Mouse (Mus musculus) adrenal gland, postnatal 10 days (tissue): Measurements from ENCODE around the gene Comt. TPM values are rescaled to one million over a fixed set of nuclear protein-coding genes. Genes with fewer than 3 reads are reported as not detected.

Source experiments
- DNase-seq: peaks from one replicate; pipeline ENCODE4 v3.0.0; 2021; ENCODE audit warnings: mixed read lengths
- total RNA-seq, 2 experiments: library from RNA; stranded (reverse); gene quantifications; 2 replicates each; pipeline ENCODE4 v1.2.3; 2021

Comt gene
- total RNA-seq, 2 experiments from 2014 or later, result 131 to 148 TPM

GRCm38 (mm10) chr16:18433341-18433920 lies 6.8 kb upstream of the Comt start:
- peak; percentile 57 for DNase-seq

- DNase-seq, result no peak
These were observed 4.1 kb upstream of the Comt start for GRCm38 (mm10) chr16:18430641-18431212.

- DNase-seq, result no peak
These were observed 3.0 kb upstream of the Comt start for GRCm38 (mm10) chr16:18429641-18430040.

- no peak for DNase-seq
These were observed 1.9 kb upstream of the Comt start for GRCm38 (mm10) chr16:18428516-18429042.

GRCm38 (mm10) chr16:18428011-18428515 lies 1.4 kb upstream of the Comt start:
- DNase-seq, result no peak

- DNase-seq, result peak; percentile 90
These were observed 349 bp downstream of the Comt start, which contains the start of gene Txnrd2 for GRCm38 (mm10) chr16:18426215-18426791. Txnrd2 (plus strand) TSS chr16:18426384.

GRCm38 (mm10) chr16:18425475-18426214 lies 1.0 kb downstream of the Comt start:
- no peak for DNase-seq

- DNase-seq, result no peak
These were observed 2.1 kb downstream of the Comt start for GRCm38 (mm10) chr16:18424364-18425045.

- DNase-seq, result no peak
These were observed 2.8 kb downstream of the Comt start for GRCm38 (mm10) chr16:18423915-18424265.

- no peak for DNase-seq
These were observed 3.3 kb downstream of the Comt start for GRCm38 (mm10) chr16:18423203-18423914.

- DNase-seq, result no peak
These were observed 6.1 kb downstream of the Comt start for GRCm38 (mm10) chr16:18420571-18420970.

- no peak for DNase-seq
These were observed 7.0 kb downstream of the Comt start for GRCm38 (mm10) chr16:18419603-18420026.

GRCm38 (mm10) chr16:18418756-18419602 lies 7.7 kb downstream of the Comt start:
- no peak for DNase-seq

GRCm38 (mm10) chr16:18417491-18417890 lies 9.2 kb downstream of the Comt start:
- no peak for DNase-seq

GRCm38 (mm10) chr16:18416837-18417236 lies 9.8 kb downstream of the Comt start:
- DNase-seq, result no peak

GRCm38 (mm10) chr16:18416094-18416761 lies 10.4 kb downstream of the Comt start:
- peak; percentile 69 for DNase-seq

- no peak for DNase-seq
These were observed 13.4 kb downstream of the Comt start for GRCm38 (mm10) chr16:18413032-18413816.

- DNase-seq, result peak; percentile 87
These were observed 14.7 kb downstream of the Comt start for GRCm38 (mm10) chr16:18411802-18412476.
